Mouse (Mus musculus) ES-Bruce4 (cell line): ENCODE results near the gene Ctnna2. TPM values are rescaled to one million over a fixed set of nuclear protein-coding genes. Genes with fewer than 3 reads are reported as not detected.

Source experiments
- H3K27ac ChIP-seq: 2 replicates; pipeline ENCODE4 v1.5.1; 2012; ENCODE audit warnings: low read length, inconsistent platforms; ENCODE audit not compliant: insufficient read depth
- H3K27me3 ChIP-seq: 2 replicates; pipeline ENCODE4 v1.6.1; 2012; ENCODE audit warnings: mild to moderate bottlenecking, low read length, inconsistent platforms; ENCODE audit not compliant: control insufficient read depth, poor library complexity, insufficient read depth, severe bottlenecking
- H3K36me3 ChIP-seq: 2 replicates; pipeline ENCODE4 v1.6.1; 2012; ENCODE audit warnings: inconsistent platforms, mild to moderate bottlenecking, low read length, moderate library complexity; ENCODE audit not compliant: control insufficient read depth, poor library complexity, insufficient read depth, severe bottlenecking
- H3K4me1 ChIP-seq: one replicate; pipeline ENCODE4 v1.8.1; 2011; ENCODE audit warnings: low read length; ENCODE audit not compliant: control insufficient read depth, insufficient read depth
- H3K4me3 ChIP-seq: 2 replicates; pipeline ENCODE4 v1.5.1; 2011; ENCODE audit warnings: low read depth, mild to moderate bottlenecking, low read length
- H3K9ac ChIP-seq: 2 replicates; pipeline ENCODE4 v1.6.1; 2012; ENCODE audit warnings: low read depth, mild to moderate bottlenecking, inconsistent platforms; ENCODE audit not compliant: poor library complexity, severe bottlenecking
- H3K9me3 ChIP-seq: replicated peaks from 2 replicates; pipeline ENCODE4 v1.6.1; 2012; ENCODE audit warnings: mild to moderate bottlenecking, low read length, inconsistent platforms; ENCODE audit not compliant: control insufficient read depth, poor library complexity, insufficient read depth, severe bottlenecking
- CTCF ChIP-seq: IDR thresholded peaks from one replicate; pipeline ENCODE4 v1.8.1; 2011; ENCODE audit warnings: low read depth, low read length
- EP300 ChIP-seq: IDR thresholded peaks from 2 replicates; pipeline ENCODE4 v1.6.1; 2011; ENCODE audit warnings: low read depth, low read length; ENCODE audit not compliant: insufficient read depth
- POLR2A ChIP-seq: IDR thresholded peaks from one replicate; pipeline ENCODE4 v1.8.1; 2011; ENCODE audit warnings: low read length; ENCODE audit not compliant: insufficient read depth
- polyA plus RNA-seq: library from polyadenylated mRNA; stranded (reverse); fragments of >200 nt; gene quantifications from 2 replicates; pipeline ENCODE4 v1.2.4, GENCODE M21; 2011; ENCODE audit warnings: low read depth; ENCODE audit not compliant: missing spikeins, insufficient read depth, insufficient read length

The Ctnna2 gene
- polyA plus RNA-seq, 1 experiment, result 0.76 TPM

- TF ChIP-seq EP300 (no peak), POLR2A (no peak), CTCF (no peak)
- Histone ChIP-seq H3K4me1 (no peaks in the 10 kb centered on the region), H3K27ac (no peak overlapping the region), H3K9me3 (no peaks in the 10 kb centered on the region), H3K4me3 (no peak overlapping the region), H3K9ac (no peak overlapping the region), H3K27me3 (no peaks in the 10 kb centered on the region), H3K36me3 (no peaks in the 10 kb centered on the region)
These were observed 693.2 kb downstream of the Ctnna2 start for GRCm38 (mm10) chr6:77286317-77286716.

GRCm38 (mm10) chr6:77278794-77279193 lies 700.7 kb downstream of the Ctnna2 start:
- Histone ChIP-seq H3K4me1 (no peaks in the 10 kb centered on the region), H3K9ac (no peak overlapping the region), H3K9me3 (no peaks in the 10 kb centered on the region), H3K36me3 (no peaks in the 10 kb centered on the region), H3K4me3 (no peak overlapping the region), H3K27me3 (no peaks in the 10 kb centered on the region), H3K27ac (no peak overlapping the region)
- no peak for TF ChIP-seq POLR2A
- no peak for TF ChIP-seq EP300
- TF ChIP-seq CTCF, result no peak

- H3K9me3 ChIP-seq, result no peaks in the 10 kb centered on the region
- H3K27ac ChIP-seq, result no peak overlapping the region
- H3K27me3 ChIP-seq, result no peaks in the 10 kb centered on the region
- no peaks in the 10 kb centered on the region for H3K36me3 ChIP-seq
- H3K4me1 ChIP-seq, result no peaks in the 10 kb centered on the region
- H3K9ac ChIP-seq, result no peak overlapping the region
- H3K4me3 ChIP-seq, result no peak overlapping the region
- TF ChIP-seq EP300, result no peak
- TF ChIP-seq POLR2A, result no peak
- TF ChIP-seq CTCF, result no peak
These were observed 714.3 kb downstream of the Ctnna2 start for GRCm38 (mm10) chr6:77265163-77265562.

GRCm38 (mm10) chr6:77257358-77258105 lies 722.0 kb downstream of the Ctnna2 start:
- no peak overlapping the region for H3K27ac ChIP-seq
- no peaks in the 10 kb centered on the region for H3K36me3 ChIP-seq
- H3K4me1 ChIP-seq, result no peaks in the 10 kb centered on the region
- TF ChIP-seq POLR2A (no peak), CTCF (no peak), EP300 (no peak)
- no peaks in the 10 kb centered on the region for H3K9me3 ChIP-seq
- no peaks in the 10 kb centered on the region for H3K27me3 ChIP-seq
- no peak overlapping the region for H3K4me3 ChIP-seq
- no peak overlapping the region for H3K9ac ChIP-seq

GRCm38 (mm10) chr6:77256348-77256747 lies 723.2 kb downstream of the Ctnna2 start:
- H3K9me3 ChIP-seq, result no peaks in the 10 kb centered on the region
- TF ChIP-seq POLR2A, result no peak
- no peak for TF ChIP-seq CTCF
- no peak for TF ChIP-seq EP300
- H3K27me3 ChIP-seq, result no peaks in the 10 kb centered on the region
- H3K36me3 ChIP-seq, result no peaks in the 10 kb centered on the region
- H3K27ac ChIP-seq, result no peak overlapping the region
- no peak overlapping the region for H3K9ac ChIP-seq
- no peak overlapping the region for H3K4me3 ChIP-seq
- H3K4me1 ChIP-seq, result no peaks in the 10 kb centered on the region

GRCm38 (mm10) chr6:77253480-77253879 lies 726.0 kb downstream of the Ctnna2 start:
- no peak overlapping the region for H3K4me3 ChIP-seq
- H3K4me1 ChIP-seq, result no peaks in the 10 kb centered on the region
- no peaks in the 10 kb centered on the region for H3K27me3 ChIP-seq
- H3K9ac ChIP-seq, result no peak overlapping the region
- TF ChIP-seq EP300, result no peak
- no peak for TF ChIP-seq CTCF
- no peak for TF ChIP-seq POLR2A
- no peaks in the 10 kb centered on the region for H3K9me3 ChIP-seq
- H3K27ac ChIP-seq, result no peak overlapping the region
- no peaks in the 10 kb centered on the region for H3K36me3 ChIP-seq
